Mouse (Mus musculus) stomach, embryonic 15.5 days (tissue): ENCODE measurements at regions not wholly inside any gene's neighbourhood (a gene's known extent, or its start where the extent isn't known, plus 50 kb on each side); places are given as distances from the start of the nearest gene placed in this dataset.
"Not testable (repeated sequence)": the region's sequence is repeated elsewhere in the genome, so short reads cannot be mapped to it uniquely, and the experiment has no call there.

Experiments
- ATAC-seq: fragments of 200-750 bp; cut with Nextera tagmentation; 2 replicates; pipeline ENCODE4 v1.8.0; 2017; ENCODE audit warnings: low read depth, moderate number of reproducible peaks, moderate TSS enrichment; ENCODE audit not compliant: insufficient read depth, low FRiP score
- H3K27ac ChIP-seq: fragments of 300-500 bp; sonication (generic); 2 replicates; pipeline ENCODE4 v1.5.1; 2015; ENCODE audit warnings: mild to moderate bottlenecking, inconsistent platforms
- H3K27me3 ChIP-seq: fragments of 300-500 bp; sonication (generic); replicated peaks from 2 replicates; pipeline ENCODE4 v1.6.1; 2015; ENCODE audit warnings: inconsistent platforms
- H3K36me3 ChIP-seq: fragments of 300-500 bp; sonication (generic); 2 replicates; pipeline ENCODE4 v1.6.1; 2015; ENCODE audit warnings: inconsistent platforms
- H3K4me1 ChIP-seq: fragments of 300-500 bp; sonication (generic); 2 replicates; pipeline ENCODE4 v1.6.1; 2015; ENCODE audit warnings: inconsistent platforms
- H3K4me2 ChIP-seq: fragments of 300-500 bp; sonication (generic); 2 replicates; pipeline ENCODE4 v1.6.1; 2015; ENCODE audit warnings: mild to moderate bottlenecking, inconsistent platforms
- H3K4me3 ChIP-seq: fragments of 300-500 bp; sonication (generic); replicated peaks from 2 replicates; pipeline ENCODE4 v1.5.1; 2015; ENCODE audit warnings: inconsistent platforms
- H3K9ac ChIP-seq: fragments of 300-500 bp; sonication (generic); 2 replicates; pipeline ENCODE4 v1.6.1; 2015; ENCODE audit warnings: inconsistent platforms
- H3K9me3 ChIP-seq: fragments of 300-500 bp; sonication (generic); 2 replicates; pipeline ENCODE4 v1.6.1; 2016; ENCODE audit warnings: inconsistent platforms
- WGBS: fragments of 180-500 bp; shearing (Covaris S2); methylation state at CpG from one replicate; pipeline ENCODE4 v1.1.7; 2015; 5-methylcytosine and 5-hydroxymethylcytosine counted together

DNA sequence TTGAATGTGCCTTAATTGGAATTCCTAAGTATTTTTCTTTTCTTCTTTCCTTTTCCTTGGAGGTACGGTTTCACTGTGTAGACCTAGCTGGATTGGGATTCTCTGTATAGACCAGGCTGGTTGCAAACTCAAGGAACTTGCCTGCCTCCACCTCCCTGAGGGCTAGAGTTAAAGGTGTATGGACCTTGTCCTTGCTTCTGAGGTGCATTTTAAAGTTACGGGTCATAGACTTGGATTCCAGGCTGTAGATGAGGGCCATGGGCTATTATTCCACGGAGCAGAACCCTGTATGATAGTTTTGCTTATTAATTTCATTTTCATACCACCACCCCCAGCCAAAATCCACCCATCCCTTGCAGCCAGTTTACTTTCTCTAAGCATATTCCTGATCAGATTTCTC, 50.7 kb upstream of the Wdr26 start:
- ATAC-seq, result no peak
- 92% methylated on average over 3 of the region's 3 CpGs for WGBS

DNA sequence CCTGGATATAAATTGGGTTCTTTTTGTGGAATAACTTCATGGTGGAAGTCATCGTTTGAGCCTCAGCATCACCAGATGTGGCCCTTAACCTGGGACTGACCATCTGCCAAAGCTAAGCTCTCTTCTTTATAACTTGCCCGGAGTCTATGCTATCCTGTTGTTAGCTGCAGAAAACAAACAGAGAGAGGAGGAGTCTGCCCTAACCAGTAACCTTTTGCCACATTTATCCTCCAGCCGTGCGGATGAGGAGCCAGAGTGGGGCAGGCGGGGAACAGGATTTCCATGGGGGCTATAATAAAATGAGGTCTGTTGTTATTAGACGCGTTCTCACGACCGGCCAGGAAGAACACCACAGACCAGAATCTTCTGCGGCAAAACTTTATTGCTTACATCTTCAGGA, 51.4 kb upstream of the Wdr26 start:
- ATAC-seq, result no peak
- no peak overlapping the region for H3K4me2 ChIP-seq
- H3K36me3 ChIP-seq, result no peaks in the 10 kb centered on the region
- no peaks in the 10 kb centered on the region for H3K9me3 ChIP-seq
- 96% methylated on average over 10 of the region's 10 CpGs for WGBS
- H3K4me3 ChIP-seq, result no peak overlapping the region
- H3K9ac ChIP-seq, result no peak overlapping the region
- peaks cover 8% of the 10 kb centered on the region; the same call in 1 of the 2 replicates for H3K4me1 ChIP-seq
- H3K27ac ChIP-seq, result no peak overlapping the region
- H3K27me3 ChIP-seq, result no peaks in the 10 kb centered on the region

More for the DNA sequence above, 50.7 kb upstream of the Wdr26 start:
- Histone ChIP-seq H3K4me2 (no peak overlapping the region), H3K9ac (no peak overlapping the region), H3K4me3 (no peak overlapping the region), H3K9me3 (no peaks in the 10 kb centered on the region), H3K27me3 (no peaks in the 10 kb centered on the region), H3K36me3 (no peaks in the 10 kb centered on the region), H3K27ac (no peak overlapping the region), H3K4me1 (peaks cover 12% of the 10 kb centered on the region; the same call in 1 of the 2 replicates)

DNA sequence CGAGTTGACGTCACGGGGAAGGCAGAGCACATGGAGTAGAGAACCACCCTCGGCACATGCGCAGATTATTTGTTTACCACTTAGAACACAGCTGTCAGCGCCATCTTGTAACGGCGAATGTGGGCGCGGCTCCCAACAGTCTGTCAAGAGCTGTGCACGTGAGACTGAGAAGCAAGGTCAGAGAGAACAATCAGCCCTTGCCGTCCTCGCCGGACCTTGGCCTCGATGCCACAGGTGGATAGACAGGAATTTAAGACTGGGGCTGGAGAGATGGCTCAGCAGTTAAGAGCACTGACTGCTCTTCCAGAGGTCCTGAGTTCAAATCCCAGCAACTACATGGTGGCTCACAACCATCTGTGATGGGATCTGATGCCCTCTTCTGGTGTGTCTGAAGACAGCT, 58.7 kb upstream of the Wdr26 start:
- WGBS, result 97% methylated on average over 12 of the region's 15 CpGs

DNA sequence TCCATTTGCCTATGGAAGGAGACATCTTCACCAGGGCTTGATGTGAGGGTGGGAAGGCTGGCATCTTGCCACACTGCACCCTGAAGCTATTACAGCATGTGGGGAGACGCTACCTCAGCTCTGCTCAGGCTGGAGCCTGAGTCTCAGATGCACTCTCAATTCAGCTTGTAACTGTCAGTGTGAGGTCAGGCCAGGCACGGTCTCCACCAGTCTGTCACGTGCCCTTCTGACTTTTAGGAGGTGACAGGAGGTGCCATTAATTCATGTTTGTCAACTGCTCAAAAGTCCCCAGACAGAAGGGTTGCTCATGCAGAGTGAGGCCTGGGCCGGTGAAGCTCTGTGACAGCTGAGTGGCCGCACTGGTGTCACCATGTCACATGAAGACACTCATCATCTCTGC, 59.4 kb upstream of the Wdr26 start:
- 85% methylated on average over 5 of the region's 5 CpGs for WGBS
- Histone ChIP-seq H3K27me3 (no peaks in the 10 kb centered on the region), H3K9me3 (no peaks in the 10 kb centered on the region), H3K4me2 (no peak overlapping the region), H3K9ac (no peak overlapping the region), H3K27ac (no peak overlapping the region), H3K4me1 (no peaks in the 10 kb centered on the region), H3K36me3 (no peaks in the 10 kb centered on the region), H3K4me3 (no peak overlapping the region)
- ATAC-seq, result no peak

More for the DNA sequence above, 58.7 kb upstream of the Wdr26 start:
- not testable (repeated sequence) for H3K9me3 ChIP-seq, H3K9ac ChIP-seq, H3K4me2 ChIP-seq, H3K36me3 ChIP-seq, H3K27me3 ChIP-seq, H3K4me3 ChIP-seq, H3K4me1 ChIP-seq, ATAC-seq, H3K27ac ChIP-seq

DNA sequence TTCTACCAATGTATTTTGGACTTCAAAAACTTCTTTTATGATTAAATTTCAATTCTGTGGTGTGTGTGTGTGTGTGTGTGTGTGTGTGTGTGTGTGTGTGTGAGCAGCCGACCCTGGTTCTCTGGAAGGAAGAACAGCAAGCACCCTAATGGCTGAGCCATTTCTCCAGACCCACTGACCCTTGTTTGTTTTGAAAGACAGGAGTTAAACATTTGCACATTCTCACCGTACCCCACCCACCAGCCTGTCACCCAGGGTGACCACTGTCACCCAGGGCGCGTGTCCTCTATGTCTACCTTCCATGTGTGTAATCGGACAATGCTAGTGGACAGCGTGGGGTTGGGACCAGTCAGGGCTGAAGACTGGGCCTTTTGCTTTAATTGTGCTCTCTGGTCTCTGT, 60.0 kb upstream of the Wdr26 start:
- ATAC-seq, result no peak
- 76% methylated on average over 6 of the region's 6 CpGs for WGBS

DNA sequence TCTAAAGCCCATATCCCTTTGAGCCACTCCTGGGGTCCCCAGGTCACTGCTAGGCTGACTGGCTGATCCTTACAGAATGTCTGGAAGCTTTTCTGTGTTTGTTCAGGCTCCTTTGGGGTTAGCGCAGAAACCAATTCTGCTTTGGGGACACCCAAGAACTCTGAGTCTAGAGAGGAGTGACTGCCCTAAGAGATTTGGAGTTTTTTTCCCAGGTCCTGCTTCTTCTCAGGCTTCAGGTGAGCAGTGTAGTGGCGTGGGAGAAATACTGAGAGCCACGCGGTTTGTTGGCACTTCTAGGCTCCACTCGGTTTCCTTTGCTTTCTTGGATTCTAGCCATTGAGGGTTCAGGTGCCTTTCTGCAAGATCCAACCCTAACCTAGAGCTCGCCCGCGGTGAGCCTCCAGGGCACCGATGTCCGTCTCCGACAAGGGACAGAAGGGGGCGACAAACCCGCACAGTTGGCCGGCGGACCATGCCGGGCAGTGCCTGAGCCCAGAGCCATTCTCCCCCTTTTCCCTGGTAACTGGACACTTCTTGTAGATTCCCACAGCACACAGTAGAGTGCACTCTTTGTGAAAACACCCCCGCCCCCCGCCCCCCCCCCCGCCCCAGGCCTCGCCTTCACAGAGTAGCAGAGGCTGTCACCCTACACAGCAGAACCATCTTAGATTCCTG, 61.0 kb upstream of the Wdr26 start:
- H3K9ac ChIP-seq, result no peak overlapping the region
- H3K27me3 ChIP-seq, result no peaks in the 10 kb centered on the region
- ATAC-seq, result peak; percentile 88
- H3K9me3 ChIP-seq, result no peaks in the 10 kb centered on the region
- H3K4me1 ChIP-seq, result no peaks in the 10 kb centered on the region
- WGBS, result 4% methylated on average over 20 of the region's 20 CpGs
- no peak overlapping the region for H3K27ac ChIP-seq
- peak overlapping the region; percentile 19; the same call in 1 of the 2 replicates for H3K4me2 ChIP-seq
- H3K36me3 ChIP-seq, result no peaks in the 10 kb centered on the region
- no peak overlapping the region for H3K4me3 ChIP-seq

More for the DNA sequence above, 60.0 kb upstream of the Wdr26 start:
- Histone ChIP-seq H3K27ac (no peak overlapping the region), H3K9me3 (no peaks in the 10 kb centered on the region), H3K4me3 (no peak overlapping the region), H3K4me2 (no peak overlapping the region), H3K36me3 (no peaks in the 10 kb centered on the region), H3K4me1 (no peaks in the 10 kb centered on the region), H3K9ac (no peak overlapping the region), H3K27me3 (no peaks in the 10 kb centered on the region)

DNA sequence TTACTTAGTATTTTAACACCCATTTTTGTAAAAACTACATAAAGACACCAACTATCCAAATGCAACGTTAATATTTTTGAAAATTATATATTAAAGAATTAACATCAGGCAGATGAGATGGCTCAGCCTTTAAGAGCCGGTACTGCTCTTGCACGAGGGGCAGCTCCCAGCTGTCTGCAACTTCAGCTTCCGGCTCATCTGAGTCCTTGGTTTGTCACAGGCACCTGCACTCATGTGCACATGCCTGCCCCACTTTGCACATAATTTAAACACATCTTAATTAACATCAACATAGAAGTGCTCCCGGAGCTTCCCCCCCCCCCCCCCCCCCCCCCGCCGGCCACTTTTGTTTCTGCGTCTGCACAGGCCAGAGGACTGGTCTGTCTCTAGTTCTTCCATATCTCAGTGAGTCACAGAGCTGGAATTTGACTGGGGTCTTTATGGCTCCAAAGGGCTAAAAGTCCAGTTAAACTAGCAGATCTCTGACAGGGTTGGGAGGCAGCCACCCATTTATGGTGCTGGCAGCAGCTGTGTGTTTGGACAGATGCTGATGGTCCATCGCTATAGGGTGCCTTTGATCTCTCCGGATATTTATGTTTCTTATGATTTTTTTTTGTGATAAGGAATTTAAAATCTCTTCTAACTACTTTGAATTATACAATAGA, 61.9 kb upstream of the Wdr26 start:
- Histone ChIP-seq H3K36me3 (no peaks in the 10 kb centered on the region), H3K4me2 (no peak overlapping the region), H3K27me3 (no peaks in the 10 kb centered on the region), H3K4me1 (no peaks in the 10 kb centered on the region), H3K9me3 (no peaks in the 10 kb centered on the region), H3K27ac (no peak overlapping the region), H3K4me3 (no peak overlapping the region), H3K9ac (no peak overlapping the region)
- WGBS, result 41% methylated on average over 7 of the region's 10 CpGs
- no peak for ATAC-seq

DNA sequence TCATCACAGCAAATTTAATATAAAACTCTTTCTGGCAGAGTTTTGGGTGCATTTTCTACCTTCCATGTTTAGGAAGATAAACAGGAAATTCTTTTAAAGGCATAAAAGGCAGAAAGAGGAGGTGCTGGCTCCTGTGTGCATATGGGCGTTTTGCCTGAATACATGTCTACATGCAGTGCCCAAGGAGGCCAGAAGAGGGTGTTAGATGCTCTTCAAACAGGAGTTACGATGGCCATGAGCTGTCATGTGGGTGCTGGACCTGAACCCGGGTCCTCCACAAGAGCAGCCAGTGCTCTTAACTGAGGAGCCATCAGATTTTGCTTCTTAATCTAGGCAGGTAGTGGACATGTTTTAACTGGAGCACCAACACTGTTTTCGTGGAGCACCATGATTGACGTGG, 69.0 kb upstream of the Wdr26 start:
- 78% methylated on average over 5 of the region's 5 CpGs for WGBS
- Histone ChIP-seq H3K4me2 (no peak overlapping the region), H3K4me1 (no peaks in the 10 kb centered on the region), H3K9ac (no peak overlapping the region), H3K27me3 (no peaks in the 10 kb centered on the region), H3K27ac (no peak overlapping the region), H3K36me3 (no peaks in the 10 kb centered on the region), H3K4me3 (no peak overlapping the region), H3K9me3 (no peaks in the 10 kb centered on the region)
- no peak for ATAC-seq

DNA sequence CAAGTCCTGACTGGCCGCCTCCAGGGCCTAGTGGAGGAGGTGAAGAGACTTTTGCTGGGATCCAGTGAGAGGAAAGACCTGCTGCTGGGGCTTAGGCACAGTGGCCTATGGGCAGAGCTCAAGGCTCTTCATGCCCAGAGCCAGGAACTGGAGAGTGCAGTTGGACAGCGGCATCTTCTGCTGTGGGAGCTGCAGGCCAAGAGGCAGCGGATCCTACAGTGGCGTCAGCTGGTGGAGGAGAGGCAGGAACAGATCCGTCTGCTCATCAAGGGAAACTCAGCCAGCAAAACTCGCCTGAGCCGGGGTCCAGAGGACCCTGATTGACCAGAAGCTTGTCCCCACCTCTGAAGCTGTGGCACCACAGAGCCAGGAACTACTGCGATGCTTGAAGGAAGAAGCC, 69.4 kb upstream of the Cnih3 start:
- H3K4me2 ChIP-seq, H3K36me3 ChIP-seq, H3K4me3 ChIP-seq, H3K27ac ChIP-seq, ATAC-seq, H3K9ac ChIP-seq, H3K27me3 ChIP-seq, H3K4me1 ChIP-seq, H3K9me3 ChIP-seq: not testable (repeated sequence)
- 83% methylated on average over 8 of the region's 8 CpGs for WGBS

DNA sequence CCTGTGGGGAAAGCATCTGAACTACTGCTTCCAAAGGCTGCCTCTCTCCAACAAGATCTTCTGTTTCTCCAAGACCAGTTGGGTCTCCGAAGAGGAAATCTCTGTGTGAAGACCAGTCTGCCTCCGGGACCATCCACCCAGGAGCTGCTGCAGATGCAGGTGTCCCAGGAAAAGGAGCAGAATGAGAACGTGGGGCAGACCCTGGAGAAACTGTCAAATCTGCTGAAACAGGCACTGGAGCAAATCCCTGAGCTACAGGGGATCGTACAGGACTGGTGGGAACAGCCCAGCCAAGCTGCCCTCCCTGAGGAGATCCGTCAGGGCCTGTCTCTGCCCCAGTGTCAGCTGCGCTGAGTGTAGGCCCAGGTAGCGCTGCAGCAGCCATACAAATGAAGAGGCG, 68.9 kb upstream of the Cnih3 start:
- not testable (repeated sequence) for H3K4me2 ChIP-seq, H3K9ac ChIP-seq, H3K36me3 ChIP-seq, H3K4me3 ChIP-seq, H3K4me1 ChIP-seq, H3K9me3 ChIP-seq, H3K27me3 ChIP-seq, ATAC-seq, H3K27ac ChIP-seq
- WGBS, result 85% methylated on average over 8 of the region's 8 CpGs

DNA sequence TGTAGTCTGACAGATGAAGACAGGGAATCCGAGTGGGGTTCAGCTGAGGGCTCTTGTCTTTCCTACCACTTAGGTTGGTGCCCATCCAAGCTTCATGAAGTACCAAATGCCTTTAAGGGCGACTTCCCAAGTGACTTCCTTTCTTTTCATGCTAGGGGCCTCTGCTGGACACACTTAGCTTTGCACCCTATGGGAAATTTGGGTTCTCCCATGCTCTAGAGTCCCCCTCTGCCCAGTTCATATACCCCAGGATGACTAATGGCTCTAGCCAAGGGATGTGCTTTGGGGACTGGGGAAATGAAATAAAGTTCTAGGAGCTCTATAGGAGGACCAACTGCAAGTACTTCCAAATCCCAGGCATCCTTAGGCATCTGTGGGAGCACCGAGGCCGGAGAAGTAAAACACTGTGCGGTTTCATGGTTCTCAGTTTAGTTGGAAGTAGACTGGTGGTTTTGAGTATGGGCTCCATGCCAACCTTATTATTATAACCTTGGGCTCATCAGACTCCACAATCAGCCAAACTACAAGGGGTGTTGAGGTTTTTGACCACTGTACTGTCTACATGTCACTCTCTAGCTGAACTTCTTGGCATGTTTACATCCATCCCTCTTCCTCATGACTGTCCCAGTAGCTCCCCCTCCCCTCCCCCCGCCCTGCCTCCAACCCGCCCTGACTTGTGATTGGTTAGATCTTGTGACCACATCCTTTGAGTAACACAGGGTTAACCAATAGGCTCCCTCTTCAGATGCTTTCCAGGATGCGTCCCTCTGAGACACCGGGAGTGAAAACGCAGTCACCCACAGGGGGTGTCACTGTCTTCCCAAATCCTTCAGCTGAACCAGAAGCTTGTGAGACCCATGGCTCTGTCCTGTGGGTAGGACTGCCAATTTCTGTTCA, 67.9 kb upstream of the Cnih3 start:
- no peaks in the 10 kb centered on the region for H3K36me3 ChIP-seq
- H3K4me3 ChIP-seq, result no peak overlapping the region
- no peaks in the 10 kb centered on the region for H3K9me3 ChIP-seq
- no peak overlapping the region for H3K27ac ChIP-seq
- H3K4me2 ChIP-seq, result no peak overlapping the region
- no peaks in the 10 kb centered on the region for H3K4me1 ChIP-seq
- no peak for ATAC-seq
- no peak overlapping the region for H3K9ac ChIP-seq
- no peaks in the 10 kb centered on the region for H3K27me3 ChIP-seq
- 75% methylated on average over 10 of the region's 10 CpGs for WGBS

DNA sequence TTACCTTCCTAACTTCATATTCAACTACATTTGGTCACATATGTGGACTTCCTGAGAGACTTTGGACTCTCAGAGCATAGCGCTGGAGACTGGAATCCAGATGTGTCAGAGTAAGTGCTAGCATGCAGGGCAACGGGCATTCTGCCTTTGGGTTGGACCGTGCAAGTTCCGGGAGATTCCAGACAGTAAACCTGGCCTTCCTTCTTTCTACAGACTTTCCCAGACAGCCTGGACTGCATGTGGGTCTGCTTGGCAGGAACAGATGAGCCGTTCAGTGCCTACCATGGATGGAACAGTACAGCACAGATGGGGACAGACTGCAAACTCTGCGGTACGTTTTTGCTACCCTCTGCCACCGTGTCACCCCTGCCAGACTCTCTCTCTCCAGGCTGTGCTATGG, 66.8 kb upstream of the Cnih3 start:
- Histone ChIP-seq H3K36me3 (no peaks in the 10 kb centered on the region), H3K27me3 (no peaks in the 10 kb centered on the region), H3K9ac (no peak overlapping the region), H3K9me3 (no peaks in the 10 kb centered on the region), H3K27ac (peak overlapping the region; percentile 58; the same call in 1 of the 2 replicates), H3K4me3 (no peak overlapping the region), H3K4me1 (no peaks in the 10 kb centered on the region), H3K4me2 (no peak overlapping the region)
- WGBS, result 83% methylated on average over 8 of the region's 8 CpGs
- no peak for ATAC-seq
